Mouse (Mus musculus) kidney, embryonic 16.5 days (tissue): ENCODE results near the gene 2410004B18Rik. TPM values are rescaled to one million over a fixed set of nuclear protein-coding genes. Genes with fewer than 3 reads are reported as not detected.

Experiments
- ATAC-seq: fragments of 200-750 bp; cut with Nextera tagmentation; 2 replicates; pipeline ENCODE4 v1.8.0; 2017; ENCODE audit warnings: moderate TSS enrichment; ENCODE audit not compliant: low FRiP score, low TSS enrichment
- H3K27ac ChIP-seq: fragments of 300-500 bp; sonication (generic); 2 replicates; pipeline ENCODE4 v1.5.1; 2014; ENCODE audit warnings: low read length
- H3K27me3 ChIP-seq: fragments of 300-500 bp; sonication (generic); 2 replicates; pipeline ENCODE4 v1.6.1; 2014; ENCODE audit warnings: low read length, control low read depth, mixed read lengths; ENCODE audit not compliant: insufficient read depth
- H3K36me3 ChIP-seq: fragments of 300-500 bp; sonication (generic); 2 replicates; pipeline ENCODE4 v1.6.1; 2014; ENCODE audit warnings: low read length, control low read depth, mixed read lengths; ENCODE audit not compliant: insufficient read depth
- H3K4me1 ChIP-seq: fragments of 300-500 bp; sonication (generic); 2 replicates; pipeline ENCODE4 v1.6.1; 2014; ENCODE audit warnings: low read length, control low read depth, mixed read lengths; ENCODE audit not compliant: insufficient read depth
- H3K4me2 ChIP-seq: fragments of 300-500 bp; sonication (generic); replicated peaks from 2 replicates; pipeline ENCODE4 v1.6.1; 2014; ENCODE audit warnings: low read depth, low read length
- H3K4me3 ChIP-seq: fragments of 300-500 bp; sonication (generic); 2 replicates; pipeline ENCODE4 v1.5.1; 2014; ENCODE audit warnings: mild to moderate bottlenecking, low read length
- H3K9ac ChIP-seq: fragments of 300-500 bp; sonication (generic); replicated peaks from 2 replicates; pipeline ENCODE4 v1.6.1; 2014; ENCODE audit warnings: low read length
- H3K9me3 ChIP-seq: fragments of 300-500 bp; sonication (generic); 2 replicates; pipeline ENCODE4 v1.6.1; 2016; ENCODE audit warnings: low read length, control low read depth
- WGBS: fragments of 180-500 bp; shearing (Covaris S2); extraction: QIAGEN DNeasy Blood & Tissue Kit; methylation state at CpG from one replicate; pipeline ENCODE4 v1.1.7; 2014; 5-methylcytosine and 5-hydroxymethylcytosine counted together
- polyA plus RNA-seq: library from polyadenylated mRNA; unstranded; fragments of >200 nt; fragmentation: Nextera tagmentation; extraction: Ambion mirVana; gene quantifications from 2 replicates; pipeline ENCODE4 v1.2.1, GENCODE M21; 2015

2410004B18Rik gene
- polyA plus RNA-seq, 1 experiment from 2014 or later: 46.0 TPM

- 55% methylated on average over 5 of the region's 5 CpGs for WGBS
Observed at GRCm38 (mm10) chr3:145925506-145925905, 12.3 kb upstream of the 2410004B18Rik start.

GRCm38 (mm10) chr3:145929525-145930400 is 8.1 kb upstream of the 2410004B18Rik start:
- Histone ChIP-seq H3K27me3 (no peaks in the 10 kb centered on the region), H3K36me3 (peaks cover 26% of the 10 kb centered on the region), H3K9ac (no peak overlapping the region), H3K4me2 (no peak overlapping the region), H3K27ac (no peak overlapping the region), H3K9me3 (no peaks in the 10 kb centered on the region), H3K4me1 (peaks cover 18% of the 10 kb centered on the region), H3K4me3 (no peak overlapping the region)
- WGBS: 41% methylated on average over 7 of the region's 7 CpGs
- no peak for ATAC-seq

More at GRCm38 (mm10) chr3:145925506-145925905, 12.3 kb upstream of the 2410004B18Rik start:
- no peaks in the 10 kb centered on the region; the same call in 1 of the 2 replicates for H3K36me3 ChIP-seq
- peak overlapping the region; percentile 61 for H3K4me2 ChIP-seq
- H3K27me3 ChIP-seq: no peaks in the 10 kb centered on the region
- peaks cover 29% of the 10 kb centered on the region for H3K4me1 ChIP-seq
- H3K9me3 ChIP-seq: no peaks in the 10 kb centered on the region
- peak overlapping the region; percentile 48 for H3K9ac ChIP-seq
- no peak overlapping the region for H3K27ac ChIP-seq
- peak overlapping the region; percentile 89 for H3K4me3 ChIP-seq
- ATAC-seq: no peak

- WGBS: 65% methylated on average over 9 of the region's 9 CpGs
- Histone ChIP-seq H3K27me3 (no peaks in the 10 kb centered on the region), H3K27ac (no peak overlapping the region), H3K4me2 (no peak overlapping the region), H3K4me3 (no peak overlapping the region), H3K36me3 (peaks cover 26% of the 10 kb centered on the region), H3K9ac (no peak overlapping the region), H3K9me3 (no peaks in the 10 kb centered on the region), H3K4me1 (peaks cover 12% of the 10 kb centered on the region)
- ATAC-seq: no peak
Observed at GRCm38 (mm10) chr3:145933845-145934244, 4.0 kb upstream of the 2410004B18Rik start.

- Histone ChIP-seq H3K27me3 (no peaks in the 10 kb centered on the region), H3K36me3 (peaks cover 11% of the 10 kb centered on the region), H3K4me1 (peaks cover 29% of the 10 kb centered on the region), H3K4me3 (peak overlapping the region; percentile 96), H3K9ac (peak overlapping the region; percentile 89), H3K4me2 (peak overlapping the region; percentile 67), H3K27ac (no peak overlapping the region), H3K9me3 (no peaks in the 10 kb centered on the region)
- 20% methylated on average over 46 of the region's 50 CpGs for WGBS
- ATAC-seq: peak; percentile 16
Observed at GRCm38 (mm10) chr3:145938405-145939349, 863 bp downstream of the 2410004B18Rik start.

- peak overlapping the region; percentile 96 for H3K4me3 ChIP-seq
- 89% methylated on average over 12 of the region's 12 CpGs for WGBS
- no peak overlapping the region; the same call in 1 of the 2 replicates for H3K9ac ChIP-seq
Observed at GRCm38 (mm10) chr3:145939402-145939801, 1.6 kb downstream of the 2410004B18Rik start.

GRCm38 (mm10) chr3:145939971-145940370 is 2.2 kb downstream of the 2410004B18Rik start:
- Histone ChIP-seq H3K36me3 (peaks cover 17% of the 10 kb centered on the region), H3K9me3 (no peaks in the 10 kb centered on the region), H3K27ac (no peak overlapping the region), H3K27me3 (no peaks in the 10 kb centered on the region), H3K4me1 (peaks cover 29% of the 10 kb centered on the region), H3K4me3 (no peak overlapping the region), H3K4me2 (no peak overlapping the region), H3K9ac (no peak overlapping the region)
- WGBS: 91% methylated on average over 4 of the region's 4 CpGs
- no peak for ATAC-seq

More at GRCm38 (mm10) chr3:145939402-145939801, 1.6 kb downstream of the 2410004B18Rik start:
- H3K27me3 ChIP-seq: no peaks in the 10 kb centered on the region
- no peaks in the 10 kb centered on the region for H3K9me3 ChIP-seq
- no peak overlapping the region for H3K27ac ChIP-seq
- H3K36me3 ChIP-seq: peaks cover 12% of the 10 kb centered on the region
- ATAC-seq: no peak
- peak overlapping the region; percentile 67 for H3K4me2 ChIP-seq
- H3K4me1 ChIP-seq: peaks cover 29% of the 10 kb centered on the region

GRCm38 (mm10) chr3:145941971-145942370 is 4.2 kb downstream of the 2410004B18Rik start:
- no peak for ATAC-seq
- Histone ChIP-seq H3K36me3 (peaks cover 18% of the 10 kb centered on the region), H3K27ac (no peak overlapping the region), H3K4me3 (no peak overlapping the region), H3K9me3 (no peaks in the 10 kb centered on the region), H3K27me3 (no peaks in the 10 kb centered on the region), H3K4me1 (peaks cover 29% of the 10 kb centered on the region), H3K9ac (no peak overlapping the region), H3K4me2 (no peak overlapping the region)
- WGBS: 14% methylated on average over 3 of the region's 3 CpGs

- peaks cover 16% of the 10 kb centered on the region for H3K4me1 ChIP-seq
- ATAC-seq: 0 out of 2 replicates have a peak, but pooled peaks have one; percentile 25
- H3K4me2 ChIP-seq: no peak overlapping the region
- no peaks in the 10 kb centered on the region for H3K27me3 ChIP-seq
- no peak overlapping the region for H3K9ac ChIP-seq
- no peak overlapping the region for H3K4me3 ChIP-seq
- no peak overlapping the region for H3K27ac ChIP-seq
- peaks cover 18% of the 10 kb centered on the region for H3K36me3 ChIP-seq
- 73% methylated on average over 7 of the region's 7 CpGs for WGBS
- no peaks in the 10 kb centered on the region for H3K9me3 ChIP-seq
Observed at GRCm38 (mm10) chr3:145944348-145944747, 6.5 kb downstream of the 2410004B18Rik start.

- H3K9ac ChIP-seq: no peak overlapping the region
- H3K4me1 ChIP-seq: peaks cover 19% of the 10 kb centered on the region
- no peaks in the 10 kb centered on the region for H3K9me3 ChIP-seq
- no peaks in the 10 kb centered on the region for H3K27me3 ChIP-seq
- no peak overlapping the region for H3K4me3 ChIP-seq
- no peak overlapping the region for H3K4me2 ChIP-seq
- H3K36me3 ChIP-seq: peaks cover 10% of the 10 kb centered on the region
- H3K27ac ChIP-seq: no peak overlapping the region
- WGBS: 87% methylated on average over 3 of the region's 3 CpGs
- ATAC-seq: no peak
Observed at GRCm38 (mm10) chr3:145945904-145946303, 8.1 kb downstream of the 2410004B18Rik start.
